In genomic region chr2:178154129-178154528, GRCm38 (mm10) we compare ENCODE assay signal across 13 mouse cellular contexts. TPM values are rescaled to one million over a fixed set of nuclear protein-coding genes. Genes with fewer than 3 reads are reported as not detected.
DNase-seq lines count a peak whose midpoint lies in the region; ATAC-seq lines count a peak whose summit lies in the region.
"Had no signal": no experiment of that assay in that cellular context is flagged by ENCODE, and none has a peak within 500 bp of the region (broad histone marks: within the 10 kb centered on the region; RNA-seq: fewer than 3 reads in every experiment).

No protein-coding gene starts in this region.

- 36% methylated on average over 5 of the region's 5 CpGs for WGBS in forebrain, embryonic 15.5 days
- 36% methylated on average over 5 of the region's 5 CpGs for WGBS in hindbrain, embryonic 14.5 days
- WGBS in neural tube, embryonic 15.5 days = 40% methylated on average over 5 of the region's 5 CpGs

- H3K9ac ChIP-seq in forebrain, embryonic 15.5 days (replicated peaks) = no peak overlapping the region
- H3K9ac ChIP-seq in hindbrain, embryonic 14.5 days = peak overlapping the region; percentile 14; the same call in 1 of the 2 replicates
- H3K9ac ChIP-seq in neural tube, embryonic 15.5 days (replicated peaks) = 0 out of 2 replicates have a peak overlapping the region, but pooled peaks have one; percentile 4
- H3K9ac ChIP-seq: liver, embryonic 13.5 days; neural tube, embryonic 12.5 days had no signal

- no peaks in the 10 kb centered on the region for H3K9me3 ChIP-seq in forebrain, embryonic 15.5 days
- no peaks in the 10 kb centered on the region for H3K9me3 ChIP-seq in hindbrain, embryonic 14.5 days (ENCODE audit: control insufficient read depth, low read length)
- H3K9me3 ChIP-seq in neural tube, embryonic 15.5 days (replicated peaks) = no peaks in the 10 kb centered on the region
- H3K9me3 ChIP-seq: liver, embryonic 13.5 days; neural tube, embryonic 12.5 days had no signal

- peak overlapping the region; percentile 76 for H3K27ac ChIP-seq in forebrain, embryonic 15.5 days (replicated peaks)
- peak overlapping the region; percentile 79 for H3K27ac ChIP-seq in hindbrain, embryonic 14.5 days
- H3K27ac ChIP-seq in neural tube, embryonic 15.5 days (replicated peaks) = peak overlapping the region; percentile 66
- H3K27ac ChIP-seq: heart, adult 2 months; liver, embryonic 13.5 days; neural tube, embryonic 12.5 days had no signal

- no peaks in the 10 kb centered on the region for H3K27me3 ChIP-seq in forebrain, embryonic 15.5 days
- no peaks in the 10 kb centered on the region for H3K27me3 ChIP-seq in hindbrain, embryonic 14.5 days (ENCODE audit: control insufficient read depth, insufficient read depth, low read length)
- no peaks in the 10 kb centered on the region for H3K27me3 ChIP-seq in neural tube, embryonic 15.5 days (replicated peaks)
- H3K27me3 ChIP-seq: liver, embryonic 13.5 days; neural tube, embryonic 12.5 days had no signal

- no peaks in the 10 kb centered on the region for H3K36me3 ChIP-seq in forebrain, embryonic 15.5 days
- no peaks in the 10 kb centered on the region for H3K36me3 ChIP-seq in hindbrain, embryonic 14.5 days (replicated peaks; ENCODE audit: control insufficient read depth, insufficient read depth)
- H3K36me3 ChIP-seq in neural tube, embryonic 15.5 days = no peaks in the 10 kb centered on the region
- H3K36me3 ChIP-seq: liver, embryonic 13.5 days; neural tube, embryonic 12.5 days had no signal

- peak; percentile 47 for DNase-seq in layer of hippocampus, adult 9-11 months
- no peak for DNase-seq in layer of hippocampus, postnatal 36 days
- no peak for DNase-seq in hindbrain, embryonic 14.5 days (ENCODE audit: low spot score)
- no peak for DNase-seq in adrenal gland, postnatal 14 days
- DNase-seq in spleen, adult 18-20 months = no peak
- DNase-seq: heart, adult 2 months; liver, embryonic 13.5 days; lung, postnatal 10 days had no signal

- 0 out of 2 replicates have a peak, but pooled peaks have one; percentile 26 for ATAC-seq in forebrain, embryonic 15.5 days (replicated peaks)
- ATAC-seq in hindbrain, embryonic 14.5 days (ENCODE audit: low FRiP score) = peak; percentile 16; the same call in 1 of the 2 replicates
- peak; percentile 23 for ATAC-seq in neural tube, embryonic 15.5 days (ENCODE audit: low FRiP score)
- ATAC-seq: intestine, postnatal 0 days had no signal

- H3K4me1 ChIP-seq in forebrain, embryonic 15.5 days = peaks cover 14% of the 10 kb centered on the region
- H3K4me1 ChIP-seq in hindbrain, embryonic 14.5 days (replicated peaks; ENCODE audit: control insufficient read depth, insufficient read depth, low read length) = peaks cover 18% of the 10 kb centered on the region
- H3K4me1 ChIP-seq in neural tube, embryonic 15.5 days = peaks cover 41% of the 10 kb centered on the region
- H3K4me1 ChIP-seq: liver, embryonic 13.5 days had no signal

- no peak overlapping the region for H3K4me2 ChIP-seq in forebrain, embryonic 15.5 days (replicated peaks)
- no peak overlapping the region for H3K4me2 ChIP-seq in hindbrain, embryonic 14.5 days (replicated peaks)
- 0 out of 2 replicates have a peak overlapping the region, but pooled peaks have one; percentile 7 for H3K4me2 ChIP-seq in neural tube, embryonic 15.5 days
- H3K4me2 ChIP-seq: liver, embryonic 13.5 days; neural tube, embryonic 12.5 days had no signal

- no peak overlapping the region for H3K4me3 ChIP-seq in forebrain, embryonic 15.5 days
- H3K4me3 ChIP-seq in hindbrain, embryonic 14.5 days (replicated peaks; ENCODE audit: low read length) = no peak overlapping the region
- no peak overlapping the region for H3K4me3 ChIP-seq in neural tube, embryonic 15.5 days (replicated peaks)
- H3K4me3 ChIP-seq: heart, adult 2 months; liver, embryonic 13.5 days; neural tube, embryonic 12.5 days had no signal

RNA-seq across cellular contexts. Expression of gene Phactr3, which starts 35.4 kb away (rescaled TPM):
- 100 to 1,000 TPM; 133 to 153 TPM for total RNA-seq in layer of hippocampus, postnatal 36 days (2021)
- polyA plus RNA-seq in forebrain, embryonic 15.5 days (2015; fragmentation: Nextera tagmentation; extraction: Ambion mirVana) = 53.9 and 57.5 TPM in 2 replicates
- 56.9 and 64.2 TPM in 2 replicates for polyA plus RNA-seq in hindbrain, embryonic 14.5 days (2014; fragmentation: Nextera tagmentation; extraction: Ambion mirVana)
- polyA plus RNA-seq in neural tube, embryonic 15.5 days (2015; fragmentation: Nextera tagmentation; extraction: Ambion mirVana) = 47.1 and 57.2 TPM in 2 replicates
- total RNA-seq in adrenal gland, postnatal 14 days (2021) = 1.5 and 4.1 TPM in 2 replicates
- total RNA-seq: MEL had no signal
